Mouse (Mus musculus) forebrain, embryonic 12.5 days (tissue): Measurements from ENCODE around the gene Efcab1. TPM values are rescaled to one million over a fixed set of nuclear protein-coding genes. Genes with fewer than 3 reads are reported as not detected.
"Not testable (repeated sequence)": the region's sequence is repeated elsewhere in the genome, so short reads cannot be mapped to it uniquely, and the experiment has no call there.

Source experiments
- ATAC-seq: fragments of 200-750 bp; cut with Nextera tagmentation; 2 replicates; pipeline ENCODE4 v1.8.0; 2017; ENCODE audit warnings: moderate TSS enrichment; ENCODE audit not compliant: low FRiP score
- H3K27ac ChIP-seq: fragments of 300-500 bp; sonication (generic); 2 replicates; pipeline ENCODE4 v1.5.1; 2016; ENCODE audit warnings: mild to moderate bottlenecking
- H3K27me3 ChIP-seq: fragments of 300-500 bp; sonication (generic); 2 replicates; pipeline ENCODE4 v1.6.1; 2016; ENCODE audit warnings: mild to moderate bottlenecking
- H3K36me3 ChIP-seq: fragments of 300-500 bp; sonication (generic); replicated peaks from 2 replicates; pipeline ENCODE4 v1.6.1; 2016; ENCODE audit warnings: mild to moderate bottlenecking
- H3K4me1 ChIP-seq: fragments of 300-500 bp; sonication (generic); 2 replicates; pipeline ENCODE4 v1.6.1; 2016
- H3K4me2 ChIP-seq: fragments of 300-500 bp; sonication (generic); 2 replicates; pipeline ENCODE4 v1.6.1; 2016; ENCODE audit warnings: mild to moderate bottlenecking, moderate library complexity
- H3K4me3 ChIP-seq: fragments of 300-500 bp; sonication (generic); replicated peaks from 2 replicates; pipeline ENCODE4 v1.5.1; 2016; ENCODE audit warnings: mild to moderate bottlenecking
- H3K9ac ChIP-seq: fragments of 300-500 bp; sonication (generic); 2 replicates; pipeline ENCODE4 v1.6.1; 2016; ENCODE audit warnings: mild to moderate bottlenecking
- H3K9me3 ChIP-seq: fragments of 300-500 bp; sonication (generic); 2 replicates; pipeline ENCODE4 v1.6.1; 2016
- WGBS: fragments of 180-500 bp; shearing (Covaris S2); methylation state at CpG from one replicate; pipeline ENCODE4 v1.1.7; 2016; 5-methylcytosine and 5-hydroxymethylcytosine counted together
- polyA plus RNA-seq: library from polyadenylated mRNA; unstranded; fragments of >200 nt; fragmentation: Nextera tagmentation; extraction: Ambion mirVana; gene quantifications from 2 replicates; pipeline ENCODE4 v1.2.1, GENCODE M21; 2016

Efcab1 gene
- polyA plus RNA-seq, 1 experiment from 2014 or later: 9.7 TPM

DNA sequence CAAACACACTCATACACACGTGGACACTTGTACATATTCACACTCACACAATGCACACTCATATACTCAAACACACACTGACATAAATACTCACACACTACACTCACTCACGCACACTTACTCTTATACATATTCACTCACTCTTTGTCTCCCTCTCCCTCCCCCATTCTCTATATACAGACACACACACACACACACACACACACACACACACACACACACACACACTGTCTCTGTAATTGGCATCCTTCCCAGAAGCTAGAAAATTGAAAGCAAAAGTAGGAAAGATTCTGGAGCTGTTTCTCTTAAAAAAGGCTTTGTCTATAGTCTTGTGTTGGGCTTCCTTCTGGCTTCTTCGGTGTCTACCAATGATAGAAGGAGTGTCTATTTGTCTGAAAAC lies 34.5 kb downstream of the Efcab1 start:
- WGBS: 74% methylated on average over 3 of the region's 3 CpGs
- no peaks in the 10 kb centered on the region for H3K4me1 ChIP-seq

GRCm38 (mm10) chr16:14943530-14943929 lies 37.1 kb downstream of the Efcab1 start:
- Histone ChIP-seq H3K4me2 (no peak overlapping the region), H3K4me3 (no peak overlapping the region), H3K4me1 (no peaks in the 10 kb centered on the region), H3K9ac (no peak overlapping the region), H3K27me3 (no peaks in the 10 kb centered on the region), H3K27ac (no peak overlapping the region), H3K9me3 (no peaks in the 10 kb centered on the region), H3K36me3 (no peaks in the 10 kb centered on the region)
- 88% methylated on average over 2 of the region's 2 CpGs for WGBS
- ATAC-seq: no peak

More for the DNA sequence above, 34.5 kb downstream of the Efcab1 start:
- Histone ChIP-seq H3K4me2 (no peak overlapping the region), H3K27me3 (no peaks in the 10 kb centered on the region), H3K36me3 (no peaks in the 10 kb centered on the region), H3K4me3 (no peak overlapping the region), H3K9ac (no peak overlapping the region), H3K9me3 (no peaks in the 10 kb centered on the region), H3K27ac (no peak overlapping the region)
- ATAC-seq: no peak

DNA sequence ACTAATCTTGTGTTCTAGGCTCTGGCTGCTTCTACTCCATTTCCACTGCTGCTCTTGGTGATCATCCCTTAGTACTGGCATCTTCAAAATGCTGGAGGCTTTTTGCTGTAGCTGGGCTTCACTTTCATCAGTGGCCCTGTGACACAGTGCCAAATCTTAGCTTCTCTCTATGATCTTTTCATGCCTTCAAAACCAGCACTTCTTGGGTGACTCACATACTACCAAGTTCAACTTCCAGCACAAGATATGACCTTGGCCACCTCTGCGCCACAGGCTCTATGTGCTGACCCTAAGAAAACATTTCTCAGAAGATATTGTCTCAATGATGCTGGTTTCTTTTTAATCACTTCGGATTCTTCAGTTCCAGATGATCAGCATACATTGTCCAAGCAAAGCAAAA lies 41.2 kb downstream of the Efcab1 start:
- H3K27ac ChIP-seq, ATAC-seq, H3K9ac ChIP-seq, H3K36me3 ChIP-seq, H3K4me1 ChIP-seq, H3K4me3 ChIP-seq, H3K9me3 ChIP-seq, H3K27me3 ChIP-seq, H3K4me2 ChIP-seq: not testable (repeated sequence)
- 89% methylated on average over 2 of the region's 2 CpGs for WGBS

DNA sequence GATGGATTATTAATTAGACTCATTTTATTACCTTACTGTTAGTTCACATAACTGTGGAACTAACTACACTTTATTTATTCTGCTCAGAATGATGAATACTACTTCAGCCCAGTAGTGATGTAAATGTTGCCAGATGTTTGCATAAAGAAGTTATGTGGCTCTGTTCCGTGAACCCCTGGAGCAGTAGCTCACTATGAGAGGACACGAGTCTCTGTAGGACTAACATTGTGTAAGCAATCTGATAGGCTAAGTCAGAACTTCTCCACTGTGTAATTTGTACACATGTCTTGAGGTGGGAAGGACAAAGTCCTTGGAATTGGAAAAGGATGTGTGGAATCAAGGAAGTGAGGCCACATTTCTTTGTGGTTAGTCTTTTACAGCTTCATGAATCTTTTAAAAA lies 45.5 kb downstream of the Efcab1 start:
- Histone ChIP-seq H3K9ac (no peak overlapping the region), H3K36me3 (no peaks in the 10 kb centered on the region), H3K27me3 (no peaks in the 10 kb centered on the region), H3K4me1 (no peaks in the 10 kb centered on the region), H3K27ac (no peak overlapping the region), H3K4me3 (no peak overlapping the region), H3K4me2 (no peak overlapping the region), H3K9me3 (no peaks in the 10 kb centered on the region)
- 80% methylated on average over 2 of the region's 2 CpGs for WGBS
- no peak for ATAC-seq

- Histone ChIP-seq H3K4me1 (no peaks in the 10 kb centered on the region), H3K27ac (no peak overlapping the region), H3K4me3 (no peak overlapping the region), H3K36me3 (no peaks in the 10 kb centered on the region), H3K27me3 (no peaks in the 10 kb centered on the region), H3K4me2 (no peak overlapping the region), H3K9me3 (no peaks in the 10 kb centered on the region), H3K9ac (no peak overlapping the region)
- no peak for ATAC-seq
- WGBS: 96% methylated on average over 8 of the region's 8 CpGs
Observed at GRCm38 (mm10) chr16:14959743-14960142, 53.3 kb downstream of the Efcab1 start.

GRCm38 (mm10) chr16:14973696-14974095 lies 67.3 kb downstream of the Efcab1 start:
- Histone ChIP-seq H3K4me1 (no peaks in the 10 kb centered on the region), H3K36me3 (no peaks in the 10 kb centered on the region), H3K9me3 (no peaks in the 10 kb centered on the region), H3K4me3 (no peak overlapping the region), H3K27me3 (no peaks in the 10 kb centered on the region), H3K4me2 (no peak overlapping the region), H3K27ac (no peak overlapping the region), H3K9ac (no peak overlapping the region)
- 87% methylated on average over 1 of the region's 1 CpGs for WGBS
- no peak for ATAC-seq

DNA sequence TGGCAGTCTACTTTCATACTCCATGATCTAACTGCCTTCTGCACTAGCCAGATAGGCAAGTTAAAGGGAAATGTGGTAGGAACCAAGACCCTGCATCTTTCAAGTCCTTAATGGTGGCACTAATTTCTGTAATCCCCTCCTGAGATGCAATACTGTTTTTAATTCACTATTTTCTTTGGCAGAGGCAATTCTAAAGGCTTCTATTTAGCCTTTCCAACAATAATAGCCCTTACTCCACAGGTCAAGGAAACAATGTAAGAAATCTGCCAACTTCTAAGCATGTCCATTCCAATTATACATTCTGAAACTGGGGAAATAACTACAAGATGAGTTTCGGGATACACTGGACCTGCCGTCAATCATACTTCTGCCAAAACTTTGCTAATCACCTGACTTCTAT lies 72.8 kb downstream of the Efcab1 start:
- Histone ChIP-seq H3K9ac (no peak overlapping the region), H3K4me1 (no peaks in the 10 kb centered on the region), H3K36me3 (no peaks in the 10 kb centered on the region), H3K4me2 (no peak overlapping the region), H3K4me3 (no peak overlapping the region), H3K9me3 (no peaks in the 10 kb centered on the region), H3K27me3 (no peaks in the 10 kb centered on the region), H3K27ac (no peak overlapping the region)
- 91% methylated on average over 2 of the region's 2 CpGs for WGBS
- ATAC-seq: no peak

DNA sequence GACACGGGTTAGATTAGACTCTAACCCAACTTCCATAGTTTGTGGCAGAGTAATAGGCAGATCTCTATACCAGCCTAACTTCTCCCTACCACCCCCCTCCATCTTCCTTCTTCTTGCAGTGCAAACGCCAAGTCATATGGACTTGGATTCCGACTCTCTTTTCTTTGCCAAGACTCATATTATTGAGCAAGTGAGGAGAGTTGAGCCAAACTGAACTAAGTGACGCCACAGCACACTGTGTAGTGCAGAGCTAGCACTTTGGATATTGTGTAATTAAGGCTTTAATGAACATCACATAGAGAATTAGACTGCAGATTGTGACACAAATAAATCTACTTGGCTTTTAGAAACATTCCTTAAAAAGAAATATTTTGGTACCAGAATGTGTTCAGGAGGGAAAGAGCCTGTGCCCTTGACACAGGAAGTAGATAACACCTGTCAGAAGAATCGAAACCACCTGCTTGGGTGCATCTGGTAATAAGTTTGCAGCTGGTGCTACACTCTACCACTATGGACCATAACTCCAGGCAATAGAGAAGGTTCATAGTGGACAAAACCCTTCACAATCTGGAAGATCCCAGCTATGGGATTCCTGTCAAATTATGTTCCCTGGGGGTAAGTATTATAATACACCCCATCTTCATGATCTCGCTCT lies 83.3 kb downstream of the Efcab1 start:
- H3K9me3 ChIP-seq: no peaks in the 10 kb centered on the region
- no peaks in the 10 kb centered on the region for H3K36me3 ChIP-seq
- H3K27ac ChIP-seq: no peak overlapping the region
- no peak overlapping the region for H3K4me3 ChIP-seq
- H3K4me1 ChIP-seq: no peaks in the 10 kb centered on the region
- H3K9ac ChIP-seq: no peak overlapping the region
- H3K27me3 ChIP-seq: no peaks in the 10 kb centered on the region
- no peak for ATAC-seq
- 85% methylated on average over 6 of the region's 6 CpGs for WGBS
- H3K4me2 ChIP-seq: no peak overlapping the region

GRCm38 (mm10) chr16:14991001-14991400 lies 84.6 kb downstream of the Efcab1 start:
- ATAC-seq: no peak
- H3K4me3 ChIP-seq: no peak overlapping the region
- no peak overlapping the region for H3K27ac ChIP-seq
- 72% methylated on average over 3 of the region's 3 CpGs for WGBS
- H3K4me2 ChIP-seq: no peak overlapping the region
- H3K27me3 ChIP-seq: no peaks in the 10 kb centered on the region
- no peaks in the 10 kb centered on the region for H3K4me1 ChIP-seq
- H3K36me3 ChIP-seq: no peaks in the 10 kb centered on the region
- no peak overlapping the region for H3K9ac ChIP-seq
- no peaks in the 10 kb centered on the region for H3K9me3 ChIP-seq

- no peak for ATAC-seq
- 72% methylated on average over 3 of the region's 3 CpGs for WGBS
Observed at GRCm38 (mm10) chr16:14992461-14993107, 86.2 kb downstream of the Efcab1 start.

DNA sequence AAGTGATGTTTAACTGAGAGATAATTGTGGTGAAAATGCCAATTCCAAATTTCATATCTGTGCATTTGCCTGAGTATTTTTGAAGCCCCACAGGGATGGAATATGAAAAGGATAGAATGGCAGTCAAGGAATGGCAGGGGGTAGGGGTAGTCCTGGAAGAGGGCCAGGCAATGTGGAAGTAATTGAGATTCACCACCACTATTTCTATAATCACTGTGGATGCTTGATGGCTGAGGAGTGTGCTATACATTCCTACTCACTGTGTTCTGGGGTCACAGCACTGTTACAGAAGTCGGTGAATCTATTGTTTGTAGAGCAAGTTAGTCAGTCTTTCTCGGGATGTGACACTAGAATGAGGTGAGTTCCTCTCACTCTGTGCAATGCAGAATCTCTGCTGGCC lies 108.3 kb downstream of the Efcab1 start:
- Histone ChIP-seq H3K36me3 (no peaks in the 10 kb centered on the region), H3K9me3 (no peaks in the 10 kb centered on the region), H3K27ac (no peak overlapping the region), H3K4me3 (no peak overlapping the region), H3K27me3 (no peaks in the 10 kb centered on the region), H3K4me2 (no peak overlapping the region), H3K4me1 (no peaks in the 10 kb centered on the region), H3K9ac (no peak overlapping the region)
- ATAC-seq: no peak
- 85% methylated on average over 2 of the region's 2 CpGs for WGBS

More at GRCm38 (mm10) chr16:14992461-14993107, 86.2 kb downstream of the Efcab1 start:
- Histone ChIP-seq H3K4me2 (no peak overlapping the region), H3K27ac (no peak overlapping the region), H3K9me3 (no peaks in the 10 kb centered on the region), H3K36me3 (no peaks in the 10 kb centered on the region), H3K4me3 (no peak overlapping the region), H3K4me1 (no peaks in the 10 kb centered on the region), H3K9ac (no peak overlapping the region), H3K27me3 (no peaks in the 10 kb centered on the region)
